Mouse (Mus musculus) neutrophil, adult 5-6 weeks (primary cell): ENCODE results near the gene Tagap. TPM values are rescaled to one million over a fixed set of nuclear protein-coding genes. Genes with fewer than 3 reads are reported as not detected.
"Not testable (repeated sequence)": the region's sequence is repeated elsewhere in the genome, so short reads cannot be mapped to it uniquely, and the experiment has no call there.

Experiments used
- ATAC-seq: fragments of 151-379, 151-347 bp; 2 replicates; pipeline ENCODE4 v1.8.0; 2017; ENCODE audit warnings: mild to moderate bottlenecking, moderate TSS enrichment; ENCODE audit not compliant: insufficient number of reproducible peaks, poor library complexity, low FRiP score, severe bottlenecking; ENCODE audit errors: extremely low read depth
- total RNA-seq: library from RNA; stranded (forward); fragments of 200-1000 nt; gene quantifications from 2 replicates; pipeline ENCODE4 v1.2.3, GENCODE M21; 2017

Gene Tagap
- total RNA-seq, 1 experiment from 2014 or later = 83.2 TPM

- no peak for ATAC-seq
These were observed 19.7 kb upstream of the Tagap start for GRCm38 (mm10) chr17:7905936-7906685.

- no peak for ATAC-seq
These were observed 11.1 kb upstream of the Tagap start for GRCm38 (mm10) chr17:7914596-7915227.

- no peak for ATAC-seq
These were observed 10.0 kb upstream of the Tagap start for GRCm38 (mm10) chr17:7915791-7916190.

- ATAC-seq = peak; percentile 78
These were observed 8.8 kb upstream of the Tagap start for GRCm38 (mm10) chr17:7916782-7917574.

GRCm38 (mm10) chr17:7918355-7918754 is 7.4 kb upstream of the Tagap start:
- ATAC-seq = no peak

GRCm38 (mm10) chr17:7919209-7919608 is 6.6 kb upstream of the Tagap start:
- no peak for ATAC-seq

GRCm38 (mm10) chr17:7922564-7922963 is 3.2 kb upstream of the Tagap start:
- ATAC-seq = no peak

GRCm38 (mm10) chr17:7924185-7924725 is 1.5 kb upstream of the Tagap start:
- no peak for ATAC-seq

- peak; percentile 74 for ATAC-seq
These were observed 2.1 kb downstream of the Tagap start for GRCm38 (mm10) chr17:7927582-7928535.

- ATAC-seq = no peak
These were observed 2.9 kb downstream of the Tagap start for GRCm38 (mm10) chr17:7928662-7929061.

- no peak for ATAC-seq
These were observed 3.5 kb downstream of the Tagap start for GRCm38 (mm10) chr17:7929279-7929678.

GRCm38 (mm10) chr17:7931096-7931990 is 5.5 kb downstream of the Tagap start:
- ATAC-seq = no peak

GRCm38 (mm10) chr17:7932121-7932520 is 6.3 kb downstream of the Tagap start:
- ATAC-seq = not testable (repeated sequence)

GRCm38 (mm10) chr17:7939640-7940039 is 13.8 kb downstream of the Tagap start:
- peak; percentile 77; the same call in 1 of the 2 replicates for ATAC-seq

GRCm38 (mm10) chr17:7945117-7946052 is 19.6 kb downstream of the Tagap start, which contains the start of gene Rsph3a:
TSS of gene Rsph3a (plus strand) at chr17:7945614.
- ATAC-seq = peak; percentile 82

- ATAC-seq = not testable (repeated sequence)
These were observed 20.3 kb downstream of the Tagap start for GRCm38 (mm10) chr17:7946053-7946627.
